Mouse (Mus musculus) kidney, postnatal 36 days (tissue): ENCODE data around the gene Psip1.
A peak's percentile ranks its signal among the peaks of the same experiment; 100 is the strongest.
"Not testable (repeated sequence)": the region's sequence is repeated elsewhere in the genome, so short reads cannot be mapped to it uniquely, and the experiment has no call there.

Experiments used
- DNase-seq, 2 experiments: peaks; one replicate each; pipeline ENCODE4 v3.0.0; 2021 to 2022; ENCODE audit warnings: mixed read lengths in 2 of 2

Gene Psip1

GRCm38 (mm10) chr4:83500154-83501036 lies 14.1 kb upstream of the Psip1 start:
- no peak for DNase-seq

GRCm38 (mm10) chr4:83497013-83497412 lies 10.8 kb upstream of the Psip1 start:
- DNase-seq, result not testable (repeated sequence)

GRCm38 (mm10) chr4:83493112-83493511 lies 6.9 kb upstream of the Psip1 start:
- DNase-seq, result no peak

- DNase-seq, result no peak
Observed at GRCm38 (mm10) chr4:83489121-83489520, 2.9 kb upstream of the Psip1 start.

GRCm38 (mm10) chr4:83485735-83486116 lies 533 bp downstream of the Psip1 start:
- peak; percentile 75 to 87 for DNase-seq

GRCm38 (mm10) chr4:83485250-83485649 lies 1.0 kb downstream of the Psip1 start:
- no peak for DNase-seq

GRCm38 (mm10) chr4:83468208-83468607 lies 18.1 kb downstream of the Psip1 start:
- DNase-seq, result no peak

- DNase-seq, result no peak
Observed at GRCm38 (mm10) chr4:83467615-83468014, 18.6 kb downstream of the Psip1 start.

GRCm38 (mm10) chr4:83464827-83465226 lies 21.4 kb downstream of the Psip1 start:
- DNase-seq, result no peak

- DNase-seq, result no peak
Observed at GRCm38 (mm10) chr4:83460106-83460505, 26.2 kb downstream of the Psip1 start.

- no peak for DNase-seq
Observed at GRCm38 (mm10) chr4:83450785-83451184, 35.5 kb downstream of the Psip1 start.

GRCm38 (mm10) chr4:83441050-83441449 lies 45.2 kb downstream of the Psip1 start:
- no peak for DNase-seq

GRCm38 (mm10) chr4:83439045-83439444 lies 47.2 kb downstream of the Psip1 start:
- DNase-seq, result no peak

- DNase-seq, result no peak
Observed at GRCm38 (mm10) chr4:83438116-83438515, 48.1 kb downstream of the Psip1 start.

GRCm38 (mm10) chr4:83436375-83436774 lies 49.9 kb downstream of the Psip1 start:
- DNase-seq, result no peak

- DNase-seq, result no peak
Observed at GRCm38 (mm10) chr4:83432901-83433300, 53.4 kb downstream of the Psip1 start.

- DNase-seq, result no peak
Observed at GRCm38 (mm10) chr4:83431950-83432349, 54.3 kb downstream of the Psip1 start.

- DNase-seq, result no peak
Observed at GRCm38 (mm10) chr4:83428845-83429244, 57.4 kb downstream of the Psip1 start.

GRCm38 (mm10) chr4:83427696-83428095 lies 58.6 kb downstream of the Psip1 start:
- no peak for DNase-seq

GRCm38 (mm10) chr4:83427141-83427540 lies 59.1 kb downstream of the Psip1 start:
- DNase-seq, result no peak

- DNase-seq, result no peak
Observed at GRCm38 (mm10) chr4:83425119-83425518, 61.1 kb downstream of the Psip1 start.

GRCm38 (mm10) chr4:83423641-83424040 lies 62.6 kb downstream of the Psip1 start:
- DNase-seq, result no peak

GRCm38 (mm10) chr4:83418781-83419180 lies 67.5 kb downstream of the Psip1 start:
- DNase-seq, result no peak

- DNase-seq, result peak in 1 of 2 experiments; percentile 7
Observed at GRCm38 (mm10) chr4:83417820-83418186, 68.5 kb downstream of the Psip1 start.
